ENCODE assay signal across 8 mouse cellular contexts in genomic region chr6:142387755-142388271, GRCm38 (mm10). TPM values are rescaled to one million over a fixed set of nuclear protein-coding genes. Genes with fewer than 3 reads are reported as not detected.
DNase-seq lines count a peak whose midpoint lies in the region; ATAC-seq and TF ChIP-seq lines count a peak whose summit lies in the region.

No protein-coding gene starts in this region.

- no peak for ATAC-seq in intestine, embryonic 14.5 days (replicated peaks; ENCODE audit: low FRiP score, low TSS enrichment, low read depth)
- no peak for ATAC-seq in neural tube, embryonic 14.5 days (ENCODE audit: low read depth)

- H3K4me2 ChIP-seq in intestine, embryonic 14.5 days (ENCODE audit: low read length): peak overlapping the region; percentile 84
- peak overlapping the region; percentile 79 for H3K4me2 ChIP-seq in neural tube, embryonic 14.5 days (ENCODE audit: low read depth, low read length)

- H3K4me3 ChIP-seq in liver, adult 2 months (ENCODE audit: insufficient read depth, low read depth, low read length): peak overlapping the region; percentile 73
- peak overlapping the region; percentile 99 for H3K4me3 ChIP-seq in intestine, embryonic 14.5 days (ENCODE audit: low read depth, low read length)
- peak overlapping the region; percentile 98 for H3K4me3 ChIP-seq in neural tube, embryonic 14.5 days (ENCODE audit: low read depth, low read length)

- no peak for TF ChIP-seq POLR2A in liver, adult 2 months (IDR thresholded peaks at IDR 0.05; ENCODE audit: extremely low read depth, insufficient read depth, low read length)

- DNase-seq in liver, adult 2 months (ENCODE audit: extremely low read depth, low read depth, low spot score): no peak
- no peak for DNase-seq in liver
- peak; percentile 13 for DNase-seq in c-Kit-positive CD71-positive TER-119-negative erythroid progenitor cells, embryonic 14.5 days (ENCODE audit: low read depth)
- no peak for DNase-seq in intestine, embryonic 14.5 days (ENCODE audit: low spot score)
- DNase-seq in layer of hippocampus, postnatal 10 days (ENCODE audit: low spot score in 2 of 2): no peak
- no peak for DNase-seq in adrenal gland, postnatal 25 days
- DNase-seq in adrenal gland, adult 2 months: no peak

- no peaks in the 10 kb centered on the region for H3K9me3 ChIP-seq in intestine, embryonic 14.5 days (ENCODE audit: control insufficient read depth, low read length)
- no peaks in the 10 kb centered on the region for H3K9me3 ChIP-seq in neural tube, embryonic 14.5 days (ENCODE audit: control insufficient read depth, low read length)

- no peak for TF ChIP-seq CTCF in liver, adult 2 months (IDR thresholded peaks at IDR 0.05; ENCODE audit: low read depth, low read length)

- H3K27ac ChIP-seq in liver, adult 2 months (replicated peaks; ENCODE audit: insufficient read depth, low read depth, low read length): no peak overlapping the region
- no peak overlapping the region for H3K27ac ChIP-seq in intestine, embryonic 14.5 days (ENCODE audit: low read depth)
- no peak overlapping the region for H3K27ac ChIP-seq in neural tube, embryonic 14.5 days (ENCODE audit: low read depth, low read length)

- H3K36me3 ChIP-seq in liver, adult 2 months (ENCODE audit: control insufficient read depth, insufficient read depth, low read length): no peaks in the 10 kb centered on the region
- H3K36me3 ChIP-seq in intestine, embryonic 14.5 days (ENCODE audit: control insufficient read depth, insufficient read depth, low read length): peaks cover 1% of the 10 kb centered on the region; the same call in 1 of the 2 replicates
- 0 out of 2 replicates have a peak, but pooled peaks cover 2% of the 10 kb centered on the region for H3K36me3 ChIP-seq in neural tube, embryonic 14.5 days (ENCODE audit: control insufficient read depth, insufficient read depth, low read length)

- peaks cover 23% of the 10 kb centered on the region; the same call in 1 of the 2 replicates for H3K79me2 ChIP-seq in liver, adult 2 months (ENCODE audit: control insufficient read depth, insufficient read depth, low read length)

- peaks cover 6% of the 10 kb centered on the region for H3K4me1 ChIP-seq in liver, adult 2 months (ENCODE audit: control insufficient read depth, insufficient read depth, low read length)
- H3K4me1 ChIP-seq in intestine, embryonic 14.5 days (replicated peaks; ENCODE audit: control insufficient read depth, insufficient read depth, low read length): peaks cover 13% of the 10 kb centered on the region
- H3K4me1 ChIP-seq in neural tube, embryonic 14.5 days (ENCODE audit: control insufficient read depth, insufficient read depth, low read length): peaks cover 6% of the 10 kb centered on the region; the same call in 1 of the 2 replicates

- H3K9ac ChIP-seq in liver, adult 2 months (ENCODE audit: low read depth, low read length): peak overlapping the region; percentile 78
- H3K9ac ChIP-seq in intestine, embryonic 14.5 days (ENCODE audit: low read length): peak overlapping the region; percentile 93
- peak overlapping the region; percentile 88 for H3K9ac ChIP-seq in neural tube, embryonic 14.5 days (replicated peaks; ENCODE audit: low read depth, low read length)

- 17% methylated on average over 8 of the region's 8 CpGs for WGBS in liver, adult 2 months
- WGBS in intestine, embryonic 14.5 days: 17% methylated on average over 8 of the region's 8 CpGs
- 25% methylated on average over 8 of the region's 8 CpGs for WGBS in neural tube, embryonic 14.5 days

- no peaks in the 10 kb centered on the region for H3K27me3 ChIP-seq in liver, adult 2 months (ENCODE audit: control insufficient read depth, insufficient read depth, low read length)
- no peaks in the 10 kb centered on the region for H3K27me3 ChIP-seq in intestine, embryonic 14.5 days (replicated peaks; ENCODE audit: control insufficient read depth, insufficient read depth, low read length)
- H3K27me3 ChIP-seq in neural tube, embryonic 14.5 days (ENCODE audit: control insufficient read depth, insufficient read depth, low read length): no peaks in the 10 kb centered on the region

RNA-seq across cellular contexts. Expression of gene Golt1b, which starts 0.8 kb away (rescaled TPM):
- 2.5 and 3.3 TPM in 2 replicates for total RNA-seq in liver, adult 2 months (2014; rRNA removed)
- polyA plus RNA-seq in liver, adult 2 months (2012; rRNA removed): 1.2 and 1.7 TPM in 2 replicates
- polyA plus RNA-seq in intestine, embryonic 14.5 days (2014; fragmentation: Nextera tagmentation; extraction: Ambion mirVana): 93.3 and 97.0 TPM in 2 replicates
- polyA plus RNA-seq in neural tube, embryonic 14.5 days (2014; fragmentation: Nextera tagmentation; extraction: Ambion mirVana): 80.4 and 87.0 TPM in 2 replicates
- 10 to 100 TPM; 26.1 to 28.2 TPM for total RNA-seq in layer of hippocampus, postnatal 10 days (2021)
- 19.9 and 27.7 TPM in 2 replicates for total RNA-seq in adrenal gland, postnatal 25 days (2021)
- total RNA-seq in adrenal gland, adult 2 months (2021): 10 to 100 TPM; 38.1 to 39.1 TPM
- polyA plus RNA-seq in adrenal gland, adult 2 months (2012; rRNA removed): 2.6 and 3.7 TPM in 2 replicates

RNA-seq across cellular contexts. Expression of gene Recql, which starts 0.9 kb away (rescaled TPM):
- 5.7 and 6.6 TPM in 2 replicates for total RNA-seq in liver, adult 2 months (2014; rRNA removed)
- 1.2 and 1.6 TPM in 2 replicates for polyA plus RNA-seq in liver, adult 2 months (2012; rRNA removed)
- polyA plus RNA-seq in intestine, embryonic 14.5 days (2014; fragmentation: Nextera tagmentation; extraction: Ambion mirVana): 25.0 and 26.5 TPM in 2 replicates
- 27.9 and 32.3 TPM in 2 replicates for polyA plus RNA-seq in neural tube, embryonic 14.5 days (2014; fragmentation: Nextera tagmentation; extraction: Ambion mirVana)
- total RNA-seq in layer of hippocampus, postnatal 10 days (2021): 10 to 100 TPM; 25.7 to 27.6 TPM
- total RNA-seq in adrenal gland, postnatal 25 days (2021): 15.5 and 19.0 TPM in 2 replicates
- total RNA-seq in adrenal gland, adult 2 months (2021): 10 to 100 TPM in 1 of 2 experiments, 1 to 10 TPM in 1; 9.6 to 16.1 TPM
- 1.5 and 2.1 TPM in 2 replicates for polyA plus RNA-seq in adrenal gland, adult 2 months (2012; rRNA removed)

RNA-seq across cellular contexts. Expression of gene Spx, which starts 25.4 kb away (rescaled TPM):
- total RNA-seq in liver, adult 2 months (2014; rRNA removed): not detected in 2 replicates
- polyA plus RNA-seq in liver, adult 2 months (2012; rRNA removed): not detected in 2 replicates
- polyA plus RNA-seq in intestine, embryonic 14.5 days (2014; fragmentation: Nextera tagmentation; extraction: Ambion mirVana): 0.50 and 1.1 TPM in 2 replicates
- 1.4 and 1.9 TPM in 2 replicates for polyA plus RNA-seq in neural tube, embryonic 14.5 days (2014; fragmentation: Nextera tagmentation; extraction: Ambion mirVana)
- total RNA-seq in layer of hippocampus, postnatal 10 days (2021): 1 to 10 TPM; 1.8 to 1.9 TPM
- total RNA-seq in adrenal gland, postnatal 25 days (2021): 0.27 TPM in 1 of 2 replicates, not detected in the other
- under 1 TPM; 0.17 to 0.49 TPM for total RNA-seq in adrenal gland, adult 2 months (2021)
- 0.30 and 0.42 TPM in 2 replicates for polyA plus RNA-seq in adrenal gland, adult 2 months (2012; rRNA removed)

RNA-seq across cellular contexts. Expression of gene Pyroxd1, which starts 42.4 kb away (rescaled TPM):
- total RNA-seq in liver, adult 2 months (2014; rRNA removed): 9.9 and 12.8 TPM in 2 replicates
- polyA plus RNA-seq in liver, adult 2 months (2012; rRNA removed): 3.3 and 4.1 TPM in 2 replicates
- polyA plus RNA-seq in intestine, embryonic 14.5 days (2014; fragmentation: Nextera tagmentation; extraction: Ambion mirVana): 14.2 and 15.5 TPM in 2 replicates
- polyA plus RNA-seq in neural tube, embryonic 14.5 days (2014; fragmentation: Nextera tagmentation; extraction: Ambion mirVana): 19.4 and 22.4 TPM in 2 replicates
- total RNA-seq in layer of hippocampus, postnatal 10 days (2021): 10 to 100 TPM; 13.4 to 14.1 TPM
- 12.3 and 18.1 TPM in 2 replicates for total RNA-seq in adrenal gland, postnatal 25 days (2021)
- total RNA-seq in adrenal gland, adult 2 months (2021): 10 to 100 TPM in 1 of 2 experiments, 1 to 10 TPM in 1; 7.7 to 12.3 TPM
- polyA plus RNA-seq in adrenal gland, adult 2 months (2012; rRNA removed): 2.7 and 3.5 TPM in 2 replicates
